Mouse (Mus musculus): ENCODE results near the gene Pilrb1. TPM values are rescaled to one million over a fixed set of nuclear protein-coding genes. Genes with fewer than 3 reads are reported as not detected.
"Not testable (repeated sequence)": the region's sequence is repeated elsewhere in the genome, so short reads cannot be mapped to it uniquely, and the experiment has no call there.

Gene Pilrb1
- 0.41 TPM in 1 of 2 replicates, not detected in the other for polyA plus RNA-seq (2015; fragmentation: Nextera tagmentation; extraction: Ambion mirVana)

DNA sequence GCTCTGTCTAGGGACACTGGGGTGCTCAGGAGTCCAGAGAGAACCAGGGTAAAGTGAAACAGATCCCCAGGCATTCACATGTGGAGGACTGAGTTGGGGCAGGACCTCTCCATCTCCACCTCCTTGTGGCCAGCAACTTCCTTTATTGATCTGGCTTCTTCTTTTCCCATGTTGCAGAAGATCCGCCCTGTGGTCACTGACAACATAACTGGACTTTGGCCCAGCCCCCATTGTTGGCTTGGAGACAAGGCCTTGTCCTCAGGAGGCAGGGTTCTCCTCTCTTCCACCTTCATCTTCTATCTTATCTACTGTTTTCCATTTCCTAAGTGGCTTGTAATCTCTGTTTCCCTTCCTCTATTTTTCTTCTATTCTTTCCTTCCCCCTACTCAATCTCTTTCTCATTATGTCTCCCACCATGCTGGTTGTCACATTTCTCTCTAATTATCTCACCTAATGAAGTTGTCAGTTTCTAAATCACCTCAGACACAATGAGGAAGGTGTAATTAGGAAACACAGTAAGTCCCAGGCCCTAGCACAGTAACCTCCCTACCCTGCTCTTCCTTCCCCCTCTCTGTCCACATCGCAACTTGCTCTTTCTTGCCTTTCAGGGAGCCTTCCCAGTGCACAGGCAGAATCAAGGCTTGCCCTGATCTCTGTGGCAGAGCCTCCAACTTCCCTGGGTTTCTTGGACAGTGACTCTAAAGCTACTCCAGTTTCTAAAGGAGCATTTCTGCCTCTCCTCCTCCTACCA lies at the start of gene Pilrb1:
Gene Pilrb1, minus strand, starts transcription at position 147 of the 751 bp plus-strand sequence.
- not testable (repeated sequence) for H3K27ac ChIP-seq; ATAC-seq (ENCODE audit: low FRiP score, low read depth); H3K4me1 ChIP-seq; H3K4me2 ChIP-seq (replicated peaks); H3K4me3 ChIP-seq; H3K36me3 ChIP-seq; H3K27me3 ChIP-seq; H3K9me3 ChIP-seq; H3K9ac ChIP-seq
- WGBS = 73% methylated on average over 2 of the region's 2 CpGs

DNA sequence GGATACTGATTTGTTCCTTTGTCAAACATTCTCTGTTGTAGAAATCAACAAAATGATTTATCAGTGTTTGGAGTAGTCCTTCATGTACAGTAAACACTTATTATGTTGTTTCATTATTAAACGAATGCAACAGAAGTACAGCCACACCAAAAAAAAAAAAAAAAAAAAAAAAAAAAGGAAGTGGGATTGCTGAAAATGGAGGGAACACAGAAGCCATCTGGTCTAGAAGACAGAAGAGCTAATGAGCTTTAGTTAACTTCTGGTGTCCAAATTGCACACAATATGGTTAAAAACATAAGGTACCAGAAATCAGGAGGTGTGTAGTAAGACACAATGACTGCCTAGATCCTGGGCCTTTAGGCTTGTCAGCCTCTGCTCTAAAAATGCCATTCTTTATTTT lies 39.9 kb upstream of the Pilrb1 start:
- no peak overlapping the region for H3K27ac ChIP-seq
- H3K4me1 ChIP-seq = no peaks in the 10 kb centered on the region
- no peak for ATAC-seq (ENCODE audit: low FRiP score, low read depth)
- H3K9ac ChIP-seq = no peak overlapping the region
- H3K36me3 ChIP-seq = no peaks in the 10 kb centered on the region
- H3K4me2 ChIP-seq (replicated peaks) = no peak overlapping the region
- H3K9me3 ChIP-seq = no peaks in the 10 kb centered on the region
- WGBS = 83% methylated on average over 1 of the region's 1 CpGs
- H3K4me3 ChIP-seq = no peak overlapping the region
- H3K27me3 ChIP-seq = no peaks in the 10 kb centered on the region

DNA sequence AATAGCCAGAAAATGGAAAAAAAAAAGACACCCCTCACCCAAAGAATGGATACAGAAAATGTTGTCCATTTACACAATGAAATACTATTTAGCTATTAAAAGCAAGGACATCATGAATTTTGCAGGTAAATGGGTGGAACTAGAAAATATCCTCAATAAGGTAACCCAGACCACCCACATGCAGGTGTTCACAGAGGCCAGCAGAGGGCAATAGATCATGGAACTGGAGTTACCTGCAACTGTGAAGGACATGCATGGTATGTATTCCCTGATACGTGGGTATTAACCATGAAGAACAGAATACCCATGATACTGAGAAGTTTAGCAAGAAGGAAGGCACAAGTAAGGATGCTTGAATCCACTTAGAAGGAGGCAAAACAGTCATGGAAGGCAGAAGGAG lies 35.0 kb upstream of the Pilrb1 start:
- Histone ChIP-seq H3K27ac (no peak overlapping the region), H3K4me3 (no peak overlapping the region), H3K9ac (no peak overlapping the region), H3K9me3 (no peaks in the 10 kb centered on the region), H3K36me3 (no peaks in the 10 kb centered on the region), H3K27me3 (no peaks in the 10 kb centered on the region), H3K4me1 (no peaks in the 10 kb centered on the region), H3K4me2 (replicated peaks) (no peak overlapping the region)
- no peak for ATAC-seq (ENCODE audit: low FRiP score, low read depth)
- 59% methylated on average over 1 of the region's 1 CpGs for WGBS

DNA sequence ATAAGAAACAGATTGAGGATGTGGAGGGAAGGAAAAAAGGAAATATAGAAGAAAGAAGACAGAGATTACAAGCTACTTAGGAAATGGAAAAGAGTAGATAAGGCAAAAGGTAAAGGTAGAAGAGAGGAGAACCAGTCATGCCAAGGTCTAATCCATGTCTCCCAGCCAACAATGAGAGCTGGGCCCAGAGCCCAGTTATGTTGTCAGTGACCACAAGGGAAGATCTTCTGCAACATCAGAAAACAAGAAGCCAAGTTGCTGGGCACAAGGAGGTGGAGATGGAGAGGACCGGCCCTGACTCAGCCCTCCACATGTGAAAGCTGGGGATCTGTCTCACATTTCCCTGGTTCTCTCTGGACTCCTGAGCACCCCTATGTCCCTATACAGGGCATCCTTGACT lies 29.8 kb upstream of the Pilrb1 start:
- 94% methylated on average over 1 of the region's 1 CpGs for WGBS
- no peak for ATAC-seq (ENCODE audit: low FRiP score, low read depth)
- H3K4me3 ChIP-seq = no peak overlapping the region
- no peak overlapping the region for H3K9ac ChIP-seq
- no peaks in the 10 kb centered on the region for H3K27me3 ChIP-seq
- no peaks in the 10 kb centered on the region for H3K9me3 ChIP-seq
- H3K4me2 ChIP-seq (replicated peaks) = no peak overlapping the region
- H3K4me1 ChIP-seq = no peaks in the 10 kb centered on the region
- no peaks in the 10 kb centered on the region for H3K36me3 ChIP-seq
- no peak overlapping the region for H3K27ac ChIP-seq

GRCm38 (mm10) chr5:137885894-137886293 lies 28.0 kb upstream of the Pilrb1 start:
- ATAC-seq (ENCODE audit: low FRiP score, low read depth) = no peak
- no peak overlapping the region for H3K4me3 ChIP-seq
- no peaks in the 10 kb centered on the region for H3K4me1 ChIP-seq
- H3K27ac ChIP-seq = no peak overlapping the region
- H3K9me3 ChIP-seq = no peaks in the 10 kb centered on the region
- 19% methylated on average over 2 of the region's 2 CpGs for WGBS
- no peak overlapping the region for H3K4me2 ChIP-seq (replicated peaks)
- no peak overlapping the region for H3K9ac ChIP-seq
- no peaks in the 10 kb centered on the region for H3K36me3 ChIP-seq
- no peaks in the 10 kb centered on the region for H3K27me3 ChIP-seq

DNA sequence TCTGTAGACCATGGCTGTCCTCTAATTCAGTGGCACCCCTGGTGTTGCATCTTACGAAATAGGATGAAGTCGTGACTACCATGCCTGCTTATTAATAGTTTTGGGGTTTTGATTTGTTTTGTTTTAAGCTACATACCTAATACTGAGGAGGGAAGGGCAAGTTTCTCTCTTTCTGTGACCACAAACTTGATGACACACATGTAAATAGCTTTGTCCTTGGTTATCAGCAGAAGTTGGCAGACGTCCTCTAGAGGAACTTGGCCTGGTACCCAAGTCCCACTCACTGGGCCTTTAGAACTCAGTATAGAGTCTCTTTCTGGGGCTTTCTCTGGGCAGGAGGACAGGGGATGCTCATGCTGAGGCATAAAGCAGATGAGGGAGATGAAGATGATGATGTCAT lies 25.4 kb upstream of the Pilrb1 start:
- Histone ChIP-seq H3K9ac (no peak overlapping the region), H3K9me3 (no peaks in the 10 kb centered on the region), H3K36me3 (no peaks in the 10 kb centered on the region), H3K4me2 (replicated peaks) (no peak overlapping the region), H3K27ac (no peak overlapping the region), H3K27me3 (no peaks in the 10 kb centered on the region), H3K4me1 (no peaks in the 10 kb centered on the region), H3K4me3 (no peak overlapping the region)
- WGBS = 79% methylated on average over 3 of the region's 3 CpGs
- no peak for ATAC-seq (ENCODE audit: low FRiP score, low read depth)

DNA sequence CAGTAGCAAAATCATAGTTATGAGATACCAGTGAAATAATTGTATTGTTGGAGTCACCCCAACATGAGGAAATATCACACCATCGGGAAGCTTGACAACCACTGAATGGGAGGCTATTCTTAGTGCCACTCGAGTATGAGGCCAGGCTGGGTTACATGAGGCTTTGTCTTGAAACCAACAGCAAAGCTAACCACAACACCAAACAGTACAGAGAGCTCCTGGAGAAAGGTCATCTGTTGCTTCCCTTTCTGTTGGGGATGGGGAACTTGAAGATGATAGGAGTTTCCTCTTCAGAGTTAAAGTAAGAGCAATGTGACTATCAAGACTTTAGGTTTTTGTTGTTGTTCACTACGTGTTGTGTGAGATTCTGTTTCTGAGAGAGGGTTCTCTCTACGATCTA lies 25.0 kb upstream of the Pilrb1 start:
- H3K27me3 ChIP-seq = no peaks in the 10 kb centered on the region
- H3K4me2 ChIP-seq (replicated peaks) = no peak overlapping the region
- H3K4me1 ChIP-seq = no peaks in the 10 kb centered on the region
- H3K36me3 ChIP-seq = no peaks in the 10 kb centered on the region
- 80% methylated on average over 4 of the region's 4 CpGs for WGBS
- H3K9ac ChIP-seq = no peak overlapping the region
- ATAC-seq (ENCODE audit: low FRiP score, low read depth) = no peak
- no peak overlapping the region for H3K4me3 ChIP-seq
- H3K27ac ChIP-seq = no peak overlapping the region
- H3K9me3 ChIP-seq = no peaks in the 10 kb centered on the region

DNA sequence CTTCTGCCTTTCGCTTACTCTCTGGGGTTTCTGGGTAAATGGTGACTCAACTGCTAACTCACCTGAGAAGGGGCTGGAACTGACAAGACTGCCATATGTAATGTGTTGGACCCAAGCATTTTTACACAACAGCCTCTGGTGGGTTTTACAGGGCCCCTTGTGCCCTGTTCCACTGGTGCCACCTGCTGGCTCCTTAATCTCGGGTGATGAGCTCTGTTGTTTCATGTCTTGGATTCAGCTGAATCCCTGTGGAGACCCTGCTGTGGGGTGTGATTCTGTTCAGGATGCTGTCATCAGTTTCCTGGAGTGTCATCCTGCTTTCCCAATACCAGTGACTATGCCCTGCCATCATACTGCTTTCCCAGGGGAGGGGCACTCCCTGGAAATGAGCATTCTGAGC lies 20.0 kb upstream of the Pilrb1 start:
- ATAC-seq (ENCODE audit: low FRiP score, low read depth) = no peak
- no peaks in the 10 kb centered on the region for H3K9me3 ChIP-seq
- H3K4me3 ChIP-seq = no peak overlapping the region
- no peaks in the 10 kb centered on the region for H3K36me3 ChIP-seq
- WGBS = 45% methylated on average over 2 of the region's 2 CpGs
- H3K4me1 ChIP-seq = no peaks in the 10 kb centered on the region
- no peak overlapping the region for H3K27ac ChIP-seq
- H3K27me3 ChIP-seq = no peaks in the 10 kb centered on the region
- H3K4me2 ChIP-seq (replicated peaks) = no peak overlapping the region
- no peak overlapping the region for H3K9ac ChIP-seq

DNA sequence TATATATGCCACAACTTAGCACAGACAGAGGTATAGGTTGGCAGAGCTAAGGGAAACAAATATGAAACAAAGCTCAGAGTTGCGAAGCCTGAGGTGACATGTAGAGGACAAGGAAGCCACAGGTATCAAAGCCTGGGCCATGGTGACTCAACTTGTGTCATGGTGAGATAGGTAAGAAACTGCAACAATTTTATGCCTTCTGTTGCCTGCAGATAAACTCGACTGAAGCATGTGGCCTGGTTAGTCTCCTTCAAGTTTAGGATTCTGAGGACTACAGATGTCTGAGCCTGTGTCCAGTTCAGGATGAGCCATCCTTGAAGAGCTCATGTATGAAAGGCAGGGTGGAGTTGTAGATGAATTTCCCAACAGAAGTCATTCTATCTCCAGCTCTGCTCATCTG lies 17.1 kb upstream of the Pilrb1 start:
- Histone ChIP-seq H3K27me3 (no peaks in the 10 kb centered on the region), H3K9me3 (no peaks in the 10 kb centered on the region), H3K4me1 (no peaks in the 10 kb centered on the region), H3K27ac (no peak overlapping the region), H3K36me3 (no peaks in the 10 kb centered on the region), H3K4me3 (no peak overlapping the region), H3K4me2 (replicated peaks) (no peak overlapping the region), H3K9ac (no peak overlapping the region)
- WGBS = 82% methylated on average over 2 of the region's 2 CpGs
- ATAC-seq (ENCODE audit: low FRiP score, low read depth) = no peak

GRCm38 (mm10) chr5:137872381-137872702 lies 14.4 kb upstream of the Pilrb1 start:
- not testable (repeated sequence) for H3K27me3 ChIP-seq; H3K4me3 ChIP-seq; H3K4me1 ChIP-seq; H3K36me3 ChIP-seq; H3K9ac ChIP-seq; ATAC-seq (ENCODE audit: low FRiP score, low read depth); H3K27ac ChIP-seq; H3K9me3 ChIP-seq; H3K4me2 ChIP-seq (replicated peaks)
- WGBS = 40% methylated on average over 1 of the region's 1 CpGs

DNA sequence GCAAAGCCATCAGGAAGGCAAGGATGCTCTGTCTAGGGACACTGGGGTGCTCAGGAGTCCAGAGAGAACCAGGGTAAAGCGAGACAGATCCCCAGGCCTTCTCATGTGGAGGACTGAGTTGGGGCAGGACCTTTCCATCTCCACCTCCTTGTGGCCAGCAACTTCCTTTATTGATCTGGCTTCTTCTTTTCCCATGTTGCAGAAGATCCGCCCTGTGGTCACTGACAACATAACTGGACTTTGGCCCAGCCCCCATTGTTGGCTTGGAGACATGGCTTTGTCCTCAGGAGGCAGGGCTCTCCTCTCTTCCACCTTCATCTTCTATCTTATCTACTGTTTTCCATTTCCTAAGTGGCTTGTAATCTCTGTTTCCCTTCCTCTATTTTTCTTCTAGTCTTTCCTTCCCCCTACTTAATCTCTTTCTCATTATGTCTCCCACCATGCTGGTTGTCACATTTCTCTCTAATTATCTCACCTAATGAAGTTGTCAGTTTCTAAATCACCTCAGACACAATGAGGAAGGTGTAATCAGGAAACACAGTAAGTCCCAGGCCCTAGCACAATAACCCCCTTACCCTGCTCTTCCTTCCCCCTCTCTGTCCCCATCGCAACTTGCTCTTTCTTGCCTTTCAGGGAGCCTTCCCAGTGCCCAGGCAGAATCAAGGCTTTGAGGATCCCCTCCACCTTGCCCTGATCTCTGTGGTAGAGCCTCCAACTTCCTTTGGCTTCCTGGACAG lies 13.9 kb upstream of the Pilrb1 start, which contains the start of gene Pilrb2:
Gene Pilrb2, minus strand, starts transcription at position 172 of the 737 bp plus-strand sequence.
- H3K27me3 ChIP-seq; H3K4me2 ChIP-seq (replicated peaks); H3K36me3 ChIP-seq; H3K4me3 ChIP-seq; H3K9me3 ChIP-seq; H3K4me1 ChIP-seq; ATAC-seq (ENCODE audit: low FRiP score, low read depth); H3K27ac ChIP-seq; H3K9ac ChIP-seq: not testable (repeated sequence)
- WGBS = 60% methylated on average over 3 of the region's 3 CpGs

- not testable (repeated sequence) for H3K27ac ChIP-seq; H3K36me3 ChIP-seq; H3K4me2 ChIP-seq (replicated peaks); ATAC-seq (ENCODE audit: low FRiP score, low read depth); H3K9ac ChIP-seq; H3K4me3 ChIP-seq; H3K4me1 ChIP-seq; H3K27me3 ChIP-seq; H3K9me3 ChIP-seq
- WGBS = 76% methylated on average over 2 of the region's 2 CpGs
Measured at GRCm38 (mm10) chr5:137868600-137868999, 10.7 kb upstream of the Pilrb1 start.

DNA sequence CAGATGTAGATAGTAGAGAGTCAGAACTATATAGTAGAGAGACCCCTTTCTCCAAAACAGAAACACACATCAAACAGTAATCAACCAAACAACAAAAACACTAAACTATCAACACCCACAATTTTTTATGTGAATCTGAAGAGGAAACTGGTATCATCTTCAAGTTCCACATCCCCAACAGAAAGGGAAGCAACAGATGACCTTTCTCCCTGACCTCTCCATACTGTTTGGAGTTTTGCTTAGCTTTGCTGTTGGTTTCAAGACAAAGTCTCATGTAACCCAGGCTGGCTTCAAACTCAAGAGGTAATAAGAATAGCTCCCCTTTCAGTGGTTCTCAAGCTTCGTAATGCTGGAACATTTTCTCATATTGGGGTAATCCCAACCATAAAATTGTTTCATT lies 6.1 kb upstream of the Pilrb1 start:
- not testable (repeated sequence) for H3K27me3 ChIP-seq; H3K4me2 ChIP-seq (replicated peaks); ATAC-seq (ENCODE audit: low FRiP score, low read depth); H3K4me1 ChIP-seq; H3K9me3 ChIP-seq; H3K9ac ChIP-seq; H3K36me3 ChIP-seq; H3K27ac ChIP-seq; H3K4me3 ChIP-seq
- 83% methylated on average over 1 of the region's 1 CpGs for WGBS
